Mouse (Mus musculus): ENCODE measurements at regions not wholly inside any gene's neighbourhood (a gene's known extent, or its start where the extent isn't known, plus 50 kb on each side); places are given as distances from the start of the nearest gene placed in this dataset.

DNA sequence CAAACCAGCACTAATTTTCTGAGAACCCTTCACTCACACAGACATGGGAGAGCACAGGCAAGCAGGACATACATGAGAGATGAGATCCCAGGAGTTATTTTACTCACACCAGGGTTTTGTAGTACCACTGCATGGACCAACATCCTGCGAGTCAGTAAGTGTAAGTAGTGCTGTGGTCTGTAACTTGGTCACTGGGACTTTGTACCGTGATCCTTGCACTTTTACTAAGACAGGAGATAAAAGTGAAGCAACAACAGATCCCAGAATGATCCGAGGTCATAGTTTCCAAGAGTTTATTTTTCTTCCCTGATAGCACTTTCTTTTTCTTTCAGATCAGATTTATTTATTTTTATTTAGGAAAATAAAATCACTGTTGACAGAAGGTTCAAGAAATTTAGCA is 54.1 kb upstream of the Mtap start:
- WGBS = 83% methylated on average over 3 of the region's 3 CpGs
- Histone ChIP-seq H3K36me3 (ENCODE audit: control insufficient read depth, insufficient read depth, low read length) (no peaks in the 10 kb centered on the region), H3K9ac (ENCODE audit: low read length) (no peak overlapping the region), H3K27ac (ENCODE audit: low read depth, low read length) (no peak overlapping the region), H3K4me3 (ENCODE audit: low read depth, low read length) (no peak overlapping the region), H3K4me1 (ENCODE audit: control insufficient read depth, insufficient read depth, low read length) (no peaks in the 10 kb centered on the region), H3K27me3 (replicated peaks; ENCODE audit: control insufficient read depth, insufficient read depth, low read length) (no peaks in the 10 kb centered on the region), H3K4me2 (ENCODE audit: low read length) (no peak overlapping the region), H3K9me3 (replicated peaks; ENCODE audit: control insufficient read depth, low read length) (no peaks in the 10 kb centered on the region)
- DNase-seq (ENCODE audit: low spot score) (no peak), ATAC-seq (no peak)

DNA sequence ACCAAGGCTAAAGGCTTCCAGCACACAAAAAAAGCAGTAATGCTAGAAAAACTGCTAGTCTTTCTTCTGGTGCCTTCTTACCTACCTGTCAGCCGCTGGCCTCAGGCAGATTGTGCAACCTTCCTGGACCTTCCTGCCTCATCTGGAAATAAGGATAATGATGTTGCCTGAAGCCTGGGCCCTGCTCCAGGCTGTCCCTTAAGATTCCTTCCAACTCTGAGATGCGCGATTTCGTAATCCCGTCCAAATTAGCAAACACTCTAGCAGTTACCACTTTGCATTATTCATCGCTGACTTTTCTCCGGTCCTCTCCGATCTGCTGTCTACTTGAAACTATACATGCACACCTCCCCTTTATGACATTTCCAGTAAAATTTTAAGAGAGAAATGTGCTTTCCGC is 58.4 kb upstream of the Mtap start:
- no peak for DNase-seq (ENCODE audit: low spot score)
- no peaks in the 10 kb centered on the region for H3K36me3 ChIP-seq (ENCODE audit: control insufficient read depth, insufficient read depth, low read length)
- no peaks in the 10 kb centered on the region for H3K27me3 ChIP-seq (replicated peaks; ENCODE audit: control insufficient read depth, insufficient read depth, low read length)
- no peak overlapping the region for H3K9ac ChIP-seq (ENCODE audit: low read length)
- no peaks in the 10 kb centered on the region for H3K4me1 ChIP-seq (ENCODE audit: control insufficient read depth, insufficient read depth, low read length)
- ATAC-seq = no peak
- WGBS = 92% methylated on average over 9 of the region's 9 CpGs
- H3K27ac ChIP-seq (ENCODE audit: low read depth, low read length) = no peak overlapping the region
- H3K4me2 ChIP-seq (ENCODE audit: low read length) = no peak overlapping the region
- H3K4me3 ChIP-seq (ENCODE audit: low read depth, low read length) = no peak overlapping the region
- H3K9me3 ChIP-seq (replicated peaks; ENCODE audit: control insufficient read depth, low read length) = no peaks in the 10 kb centered on the region

DNA sequence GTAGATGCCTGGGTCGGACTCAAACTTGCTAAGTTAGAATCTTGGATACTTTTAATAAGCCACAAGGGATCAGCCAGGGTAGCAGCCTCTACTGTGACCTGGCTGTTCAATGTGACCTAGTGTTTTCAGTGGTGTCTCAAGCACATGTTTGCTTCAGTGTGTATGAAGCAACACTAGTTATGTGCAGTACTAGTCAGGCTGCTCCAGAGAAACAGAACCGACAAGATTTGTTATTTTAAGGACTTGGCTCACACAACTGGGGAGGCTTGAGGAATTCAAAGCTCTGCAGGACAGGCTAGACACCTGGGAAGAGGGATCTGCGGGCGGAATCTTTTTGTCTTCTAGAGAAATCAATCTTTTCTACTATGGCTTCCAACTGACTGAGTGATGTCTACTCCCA is 62.2 kb upstream of the Mtap start:
- H3K9me3 ChIP-seq (replicated peaks; ENCODE audit: control insufficient read depth, low read length) = no peaks in the 10 kb centered on the region
- 48% methylated on average over 4 of the region's 4 CpGs for WGBS

DNA sequence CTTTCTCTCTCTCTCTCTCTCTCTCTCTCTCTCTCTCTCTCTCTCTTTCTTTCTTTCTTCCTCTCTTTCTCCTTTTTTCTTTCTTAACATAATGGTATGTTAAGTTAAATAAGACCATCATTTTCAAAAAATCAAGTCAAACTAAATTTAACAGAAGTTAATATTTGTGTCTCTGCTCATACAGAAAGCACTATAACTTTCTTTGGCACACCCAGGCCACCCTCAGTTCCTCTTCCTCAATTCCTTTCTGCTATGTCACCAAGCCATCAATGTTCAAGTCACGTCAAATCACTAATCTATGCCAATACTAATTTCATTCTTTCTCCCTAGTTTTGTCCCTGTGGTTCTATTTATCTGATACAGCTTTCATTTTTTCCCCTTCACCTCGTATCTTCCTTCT is 66.5 kb upstream of the Mtap start:
- no peak overlapping the region for H3K4me2 ChIP-seq (ENCODE audit: low read length)
- no peak overlapping the region for H3K4me3 ChIP-seq (ENCODE audit: low read depth, low read length)
- no peak overlapping the region for H3K9ac ChIP-seq (ENCODE audit: low read length)
- no peaks in the 10 kb centered on the region for H3K36me3 ChIP-seq (ENCODE audit: control insufficient read depth, insufficient read depth, low read length)
- no peaks in the 10 kb centered on the region for H3K9me3 ChIP-seq (replicated peaks; ENCODE audit: control insufficient read depth, low read length)
- H3K27me3 ChIP-seq (replicated peaks; ENCODE audit: control insufficient read depth, insufficient read depth, low read length) = no peaks in the 10 kb centered on the region
- ATAC-seq (no peak), DNase-seq (ENCODE audit: low spot score) (no peak)
- H3K4me1 ChIP-seq (ENCODE audit: control insufficient read depth, insufficient read depth, low read length) = no peaks in the 10 kb centered on the region
- 83% methylated on average over 2 of the region's 2 CpGs for WGBS
- H3K27ac ChIP-seq (ENCODE audit: low read depth, low read length) = no peak overlapping the region

More for the DNA sequence above, 62.2 kb upstream of the Mtap start:
- Histone ChIP-seq H3K4me3 (ENCODE audit: low read depth, low read length) (no peak overlapping the region), H3K36me3 (ENCODE audit: control insufficient read depth, insufficient read depth, low read length) (no peaks in the 10 kb centered on the region), H3K27ac (ENCODE audit: low read depth, low read length) (no peak overlapping the region), H3K4me2 (ENCODE audit: low read length) (no peak overlapping the region), H3K9ac (ENCODE audit: low read length) (no peak overlapping the region), H3K4me1 (ENCODE audit: control insufficient read depth, insufficient read depth, low read length) (no peaks in the 10 kb centered on the region), H3K27me3 (replicated peaks; ENCODE audit: control insufficient read depth, insufficient read depth, low read length) (no peaks in the 10 kb centered on the region)
- DNase-seq (ENCODE audit: low spot score) = no peak
- no peak for ATAC-seq

DNA sequence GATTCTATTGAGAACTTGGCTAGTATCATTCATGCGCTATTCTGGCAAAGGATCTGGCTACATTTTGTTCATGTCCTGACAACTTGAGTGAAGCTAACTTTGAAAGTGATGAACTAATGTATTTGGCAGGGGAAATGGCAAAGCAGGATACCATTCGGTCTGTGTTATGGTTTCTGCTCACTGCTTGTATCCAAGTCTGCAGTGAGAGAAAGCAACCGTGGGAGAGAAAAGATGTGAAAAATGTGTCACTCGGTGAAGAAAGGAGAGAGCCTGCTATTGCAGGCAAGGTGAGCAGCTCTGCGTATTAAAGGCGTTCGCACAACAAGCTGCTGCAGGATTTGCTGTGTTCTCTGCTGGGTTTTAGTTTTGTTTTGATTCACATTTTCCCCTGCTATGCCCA is 72.5 kb upstream of the Mtap start:
- ATAC-seq = no peak
- no peak for DNase-seq (ENCODE audit: low spot score)
- no peaks in the 10 kb centered on the region for H3K36me3 ChIP-seq (ENCODE audit: control insufficient read depth, insufficient read depth, low read length)
- no peaks in the 10 kb centered on the region for H3K9me3 ChIP-seq (replicated peaks; ENCODE audit: control insufficient read depth, low read length)
- H3K27ac ChIP-seq (ENCODE audit: low read depth, low read length) = no peak overlapping the region
- WGBS = 72% methylated on average over 7 of the region's 7 CpGs
- H3K9ac ChIP-seq (ENCODE audit: low read length) = no peak overlapping the region
- H3K4me2 ChIP-seq (ENCODE audit: low read length) = no peak overlapping the region
- no peaks in the 10 kb centered on the region for H3K4me1 ChIP-seq (ENCODE audit: control insufficient read depth, insufficient read depth, low read length)
- no peaks in the 10 kb centered on the region for H3K27me3 ChIP-seq (replicated peaks; ENCODE audit: control insufficient read depth, insufficient read depth, low read length)
- H3K4me3 ChIP-seq (ENCODE audit: low read depth, low read length) = no peak overlapping the region

DNA sequence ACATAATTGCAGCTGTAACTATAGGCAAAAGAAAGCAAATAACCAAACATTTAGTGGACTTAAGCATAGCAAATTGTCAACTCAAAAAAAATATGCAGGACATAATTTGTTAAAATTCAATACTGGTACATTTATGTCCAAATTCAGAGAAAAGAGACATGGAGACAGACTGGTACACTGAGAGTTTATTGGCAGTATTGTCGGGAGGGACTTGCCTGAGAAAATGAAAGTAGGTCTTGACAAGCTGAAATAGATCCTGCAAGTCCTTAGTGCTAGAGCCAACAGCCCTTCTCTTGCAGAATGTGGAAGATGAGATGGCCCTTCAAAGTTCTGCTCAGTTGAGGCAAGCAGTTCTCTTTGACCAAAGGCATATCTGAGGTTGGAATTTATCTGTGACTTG is 74.5 kb upstream of the Mtap start:
- WGBS = 82% methylated on average over 1 of the region's 1 CpGs
- no peaks in the 10 kb centered on the region for H3K4me1 ChIP-seq (ENCODE audit: control insufficient read depth, insufficient read depth, low read length)
- DNase-seq (ENCODE audit: low spot score) = no peak
- no peak overlapping the region for H3K9ac ChIP-seq (ENCODE audit: low read length)
- no peak overlapping the region for H3K4me2 ChIP-seq (ENCODE audit: low read length)
- no peak for ATAC-seq
- H3K4me3 ChIP-seq (ENCODE audit: low read depth, low read length) = no peak overlapping the region
- no peak overlapping the region for H3K27ac ChIP-seq (ENCODE audit: low read depth, low read length)
- H3K27me3 ChIP-seq (replicated peaks; ENCODE audit: control insufficient read depth, insufficient read depth, low read length) = no peaks in the 10 kb centered on the region
- no peaks in the 10 kb centered on the region for H3K9me3 ChIP-seq (replicated peaks; ENCODE audit: control insufficient read depth, low read length)
- no peaks in the 10 kb centered on the region for H3K36me3 ChIP-seq (ENCODE audit: control insufficient read depth, insufficient read depth, low read length)

DNA sequence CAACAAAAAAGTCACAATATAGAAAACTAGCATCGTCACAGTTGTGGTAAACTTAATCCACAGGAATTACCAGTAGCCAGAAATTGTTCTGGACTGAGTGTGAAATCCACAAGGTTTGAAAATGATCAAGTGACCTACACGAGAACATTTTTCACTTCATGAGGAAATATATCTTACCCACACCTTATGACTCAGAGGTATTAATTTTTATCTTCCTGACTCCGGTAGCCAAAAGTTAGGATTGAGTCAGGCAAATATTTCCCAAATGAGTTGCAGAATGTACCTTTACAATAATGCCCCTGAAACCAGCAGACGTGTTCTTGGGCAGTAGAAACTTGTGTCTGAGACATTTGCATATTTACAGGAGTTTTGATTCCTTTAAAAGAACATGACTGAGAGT is 75.3 kb upstream of the Mtap start:
- Histone ChIP-seq H3K4me1 (ENCODE audit: control insufficient read depth, insufficient read depth, low read length) (no peaks in the 10 kb centered on the region), H3K4me3 (ENCODE audit: low read depth, low read length) (no peak overlapping the region), H3K4me2 (ENCODE audit: low read length) (no peak overlapping the region), H3K27ac (ENCODE audit: low read depth, low read length) (no peak overlapping the region), H3K9ac (ENCODE audit: low read length) (no peak overlapping the region), H3K27me3 (replicated peaks; ENCODE audit: control insufficient read depth, insufficient read depth, low read length) (no peaks in the 10 kb centered on the region), H3K9me3 (replicated peaks; ENCODE audit: control insufficient read depth, low read length) (no peaks in the 10 kb centered on the region), H3K36me3 (ENCODE audit: control insufficient read depth, insufficient read depth, low read length) (no peaks in the 10 kb centered on the region)
- ATAC-seq (no peak), DNase-seq (ENCODE audit: low spot score) (no peak)
- WGBS = 89% methylated on average over 4 of the region's 4 CpGs

DNA sequence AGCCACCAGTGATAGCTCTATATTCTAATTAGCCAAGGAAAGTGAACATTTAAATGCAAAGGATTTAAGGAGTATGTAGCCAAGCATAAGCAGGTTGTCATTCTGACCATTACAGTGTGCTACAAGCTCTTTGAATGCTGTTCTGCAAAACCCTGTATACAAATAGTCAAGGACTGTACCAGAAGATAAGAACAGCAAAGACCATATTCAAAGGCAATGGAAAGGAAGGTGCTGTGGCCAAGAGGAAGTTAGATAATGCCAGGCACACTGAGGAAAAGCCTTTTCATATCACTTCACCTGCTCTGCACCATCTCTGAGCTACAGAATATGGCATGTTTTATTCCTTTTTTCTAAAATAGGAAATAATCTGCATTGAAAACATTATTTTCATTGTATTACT is 79.3 kb upstream of the Mtap start:
- DNase-seq (ENCODE audit: low spot score) (no peak), ATAC-seq (no peak)
- Histone ChIP-seq H3K27ac (ENCODE audit: low read depth, low read length) (no peak overlapping the region), H3K9me3 (replicated peaks; ENCODE audit: control insufficient read depth, low read length) (no peaks in the 10 kb centered on the region), H3K4me1 (ENCODE audit: control insufficient read depth, insufficient read depth, low read length) (no peaks in the 10 kb centered on the region), H3K36me3 (ENCODE audit: control insufficient read depth, insufficient read depth, low read length) (no peaks in the 10 kb centered on the region), H3K9ac (ENCODE audit: low read length) (no peak overlapping the region), H3K4me2 (ENCODE audit: low read length) (no peak overlapping the region), H3K27me3 (replicated peaks; ENCODE audit: control insufficient read depth, insufficient read depth, low read length) (no peaks in the 10 kb centered on the region), H3K4me3 (ENCODE audit: low read depth, low read length) (no peak overlapping the region)

DNA sequence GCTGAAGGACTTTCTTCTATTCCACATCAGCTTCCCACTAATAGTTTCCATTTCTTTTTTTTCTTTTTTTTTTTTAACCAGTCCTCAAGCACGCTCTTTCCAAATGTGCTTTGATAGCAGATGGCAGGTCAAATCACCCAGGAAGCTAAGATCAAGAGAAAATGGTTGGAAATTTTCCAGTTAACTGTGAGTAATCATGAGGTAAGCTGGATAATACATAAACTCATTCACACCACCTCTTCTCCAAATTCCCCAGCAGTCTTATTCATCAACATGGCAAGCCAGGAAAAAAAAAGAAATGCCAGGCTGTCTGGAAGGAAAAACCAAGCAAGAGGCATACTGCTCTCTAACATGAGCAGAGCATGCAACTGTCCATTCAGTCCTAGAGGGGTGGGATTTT is 79.8 kb upstream of the Mtap start:
- ATAC-seq (no peak), DNase-seq (ENCODE audit: low spot score) (no peak)
- H3K27me3 ChIP-seq (replicated peaks; ENCODE audit: control insufficient read depth, insufficient read depth, low read length) = no peaks in the 10 kb centered on the region
- H3K27ac ChIP-seq (ENCODE audit: low read depth, low read length) = no peak overlapping the region
- no peaks in the 10 kb centered on the region for H3K4me1 ChIP-seq (ENCODE audit: control insufficient read depth, insufficient read depth, low read length)
- H3K4me2 ChIP-seq (ENCODE audit: low read length) = no peak overlapping the region
- WGBS = 70% methylated on average over 1 of the region's 1 CpGs
- H3K36me3 ChIP-seq (ENCODE audit: control insufficient read depth, insufficient read depth, low read length) = no peaks in the 10 kb centered on the region
- no peaks in the 10 kb centered on the region for H3K9me3 ChIP-seq (replicated peaks; ENCODE audit: control insufficient read depth, low read length)
- H3K4me3 ChIP-seq (ENCODE audit: low read depth, low read length) = no peak overlapping the region
- no peak overlapping the region for H3K9ac ChIP-seq (ENCODE audit: low read length)

DNA sequence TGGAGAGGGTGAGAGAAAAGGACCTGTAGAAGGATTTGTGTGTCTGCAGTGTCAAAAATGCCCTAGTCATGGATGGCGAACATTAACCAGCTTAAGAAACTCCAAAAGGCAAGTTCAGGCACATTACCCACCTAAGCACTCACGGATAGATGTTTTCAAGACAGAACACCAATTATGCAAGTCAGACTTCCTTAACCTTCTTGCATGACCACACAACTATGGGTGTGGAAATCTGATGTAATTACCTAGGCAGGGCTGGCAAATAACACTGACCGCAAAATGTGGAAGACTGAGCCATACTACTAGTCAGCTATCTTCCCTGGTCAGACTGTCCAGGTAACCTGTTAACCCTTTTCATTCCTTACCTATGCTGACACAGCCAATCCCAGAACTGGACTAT is 81.0 kb upstream of the Mtap start:
- Histone ChIP-seq H3K27ac (ENCODE audit: low read depth, low read length) (no peak overlapping the region), H3K27me3 (replicated peaks; ENCODE audit: control insufficient read depth, insufficient read depth, low read length) (no peaks in the 10 kb centered on the region), H3K4me2 (ENCODE audit: low read length) (no peak overlapping the region), H3K9ac (ENCODE audit: low read length) (no peak overlapping the region), H3K4me1 (ENCODE audit: control insufficient read depth, insufficient read depth, low read length) (no peaks in the 10 kb centered on the region), H3K36me3 (ENCODE audit: control insufficient read depth, insufficient read depth, low read length) (no peaks in the 10 kb centered on the region), H3K4me3 (ENCODE audit: low read depth, low read length) (no peak overlapping the region), H3K9me3 (replicated peaks; ENCODE audit: control insufficient read depth, low read length) (no peaks in the 10 kb centered on the region)
- 88% methylated on average over 3 of the region's 3 CpGs for WGBS
- no peak for ATAC-seq
- DNase-seq (ENCODE audit: low spot score) = no peak
